Mouse (Mus musculus) CH12F3 (cell line): ENCODE measurements around the gene Psme2b.
"Not testable (repeated sequence)": the region's sequence is repeated elsewhere in the genome, so short reads cannot be mapped to it uniquely, and the experiment has no call there.

Experiments used
- in situ Hi-C: fragments of 300-500 bp; cut with MboI; formaldehyde crosslinking; loops from 2 replicates; pipeline ENCODE4 v1.14.3; 2020; ENCODE audit warnings: low sequenced_read_pairs

Psme2b gene

DNA sequence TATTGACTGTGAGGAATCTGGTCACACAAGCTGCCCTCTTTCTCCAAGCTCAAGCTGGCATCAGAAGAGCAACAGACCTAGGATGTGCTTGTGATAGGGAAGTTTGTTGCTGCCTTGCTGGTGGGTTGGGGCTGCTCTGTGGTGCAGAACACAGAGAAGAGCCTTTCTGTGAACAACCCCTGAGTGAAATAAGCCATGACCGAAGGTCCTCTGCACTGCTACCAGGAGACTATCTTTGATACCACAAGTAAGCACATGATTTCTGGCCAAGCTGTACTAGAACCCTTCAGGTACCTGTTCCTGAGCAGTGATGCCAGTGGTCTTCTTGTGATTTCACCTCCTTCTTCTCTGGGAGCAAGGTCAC is 44.4 kb downstream of the Psme2b start:
- in situ Hi-C loops: not testable (repeated sequence)

DNA sequence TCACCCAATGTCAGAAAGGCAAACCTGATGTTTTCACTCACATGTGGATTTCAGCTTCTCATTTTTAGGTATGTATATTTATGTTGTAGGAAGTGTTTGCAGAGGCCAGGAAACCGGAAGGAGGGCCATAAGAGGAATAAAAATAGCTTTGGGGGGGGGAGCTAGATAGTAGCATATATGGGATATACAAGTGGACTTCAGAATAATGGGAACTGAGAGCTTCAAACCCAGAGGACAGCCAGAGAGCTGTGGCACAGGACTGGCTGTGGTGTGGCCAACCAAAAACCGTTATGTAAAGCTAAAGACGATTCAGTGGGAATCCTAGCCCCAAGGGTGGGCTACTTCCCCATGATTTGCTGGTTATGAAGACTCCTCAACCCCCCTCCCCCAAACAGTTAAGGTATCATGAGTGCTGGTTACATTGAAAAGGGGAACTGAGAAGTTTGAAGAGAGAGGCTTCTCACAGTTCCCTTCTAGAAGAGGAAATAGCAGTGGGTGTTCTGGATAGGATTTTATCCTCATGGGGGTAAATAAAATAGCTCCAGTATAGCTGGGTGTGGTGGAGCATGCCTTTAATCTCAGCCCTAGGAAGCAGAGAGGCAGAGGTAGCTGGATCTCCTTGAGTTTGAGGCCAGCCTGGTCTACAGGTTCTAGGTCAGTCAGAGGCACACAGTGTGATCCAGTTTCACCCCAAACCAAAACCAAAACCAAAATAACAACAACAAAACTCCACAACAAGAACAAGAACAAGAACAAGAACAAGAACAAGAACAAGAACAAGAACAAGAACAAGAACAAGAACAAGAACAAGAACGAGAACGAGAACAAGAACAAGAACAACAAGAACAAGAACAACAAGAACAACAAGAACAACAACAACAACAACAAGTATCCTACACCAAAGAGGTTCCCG is 45.1 kb downstream of the Psme2b start:
- in situ Hi-C loops: not testable (repeated sequence)

DNA sequence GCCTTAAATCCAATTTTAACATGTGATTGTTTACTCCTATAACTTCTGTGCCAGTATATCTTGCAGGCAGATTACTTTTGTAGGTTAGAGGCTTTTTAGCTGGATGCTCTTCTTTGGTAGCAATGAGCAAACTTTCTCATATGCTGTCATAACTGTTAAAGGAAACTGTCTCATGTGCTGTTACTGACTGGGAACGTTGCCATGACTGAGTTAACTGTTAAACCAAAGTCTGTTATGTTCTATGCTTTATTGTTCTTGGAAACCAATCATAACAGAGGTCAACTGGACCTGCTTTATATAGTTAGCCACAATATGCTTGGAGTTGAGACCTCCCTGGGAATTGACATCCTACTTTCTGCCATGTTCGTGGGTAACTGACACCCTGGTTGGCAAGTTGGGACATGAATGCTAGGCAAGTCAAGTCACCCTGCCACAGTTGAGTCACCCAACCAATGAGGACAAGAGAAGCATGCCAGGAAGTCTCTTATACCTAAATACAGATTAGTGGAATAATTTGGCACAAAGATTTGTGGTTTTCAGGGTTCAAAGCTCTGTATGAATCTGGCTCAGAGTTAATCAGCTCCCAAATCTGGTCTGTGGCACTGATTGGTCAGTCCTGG is 47.1 kb downstream of the Psme2b start:
- in situ Hi-C loops: no loop called here
